Comparison of ENCODE assay signal across 8 mouse cellular contexts in the genomic region with DNA sequence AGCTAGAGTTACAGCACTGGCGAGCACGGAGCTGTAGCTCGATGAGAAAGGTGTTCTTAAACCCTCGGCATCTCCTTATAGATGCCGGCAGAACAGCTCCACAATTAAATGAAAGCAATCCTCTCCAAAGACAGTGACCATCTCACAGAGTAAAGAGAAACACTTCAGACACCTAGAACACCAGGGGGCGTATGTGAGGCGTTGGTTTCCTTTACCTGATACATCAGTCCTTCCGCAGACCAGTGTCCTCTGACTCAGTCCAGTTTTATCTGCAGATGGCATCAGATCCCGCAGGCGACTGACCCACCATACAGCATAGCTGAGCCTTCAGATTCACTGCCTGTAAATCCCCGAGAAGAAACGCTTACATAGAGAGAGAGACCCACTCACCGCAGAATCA. TPM values are rescaled to one million over a fixed set of nuclear protein-coding genes. Genes with fewer than 3 reads are reported as not detected.
DNase-seq lines count a peak whose midpoint lies in the region; ATAC-seq lines count a peak whose summit lies in the region.

No protein-coding gene starts in this region.

- peak; percentile 70 for DNase-seq in cerebellum, adult 11 months
- DNase-seq in adrenal gland, postnatal 10 days: peak; percentile 87
- DNase-seq in embryonic facial prominence, embryonic 10.5 days (ENCODE audit: low spot score): peak; percentile 76
- DNase-seq in induced T-regulatory cell, adult 2 months (ENCODE audit: low read depth): peak; percentile 92
- DNase-seq in left cerebral cortex, postnatal 4 days: peak; percentile 83
- peak; percentile 35 to 67 for DNase-seq in spleen, postnatal 14 days (ENCODE audit: low spot score in 2 of 2)

- H3K9me3 ChIP-seq in embryonic facial prominence, embryonic 10.5 days: no peaks in the 10 kb centered on the region
- H3K9me3 ChIP-seq in midbrain, embryonic 16.5 days (replicated peaks; ENCODE audit: control insufficient read depth, low read length, poor library complexity, severe bottlenecking): no peaks in the 10 kb centered on the region

- H3K27me3 ChIP-seq in embryonic facial prominence, embryonic 10.5 days (replicated peaks; ENCODE audit: low read depth, poor library complexity, severe bottlenecking): peaks cover 29% of the 10 kb centered on the region
- no peaks in the 10 kb centered on the region for H3K27me3 ChIP-seq in midbrain, embryonic 16.5 days (ENCODE audit: control insufficient read depth, insufficient read depth, low read depth, low read length)

- H3K9ac ChIP-seq in midbrain, embryonic 16.5 days (ENCODE audit: low read depth, low read length): 0 out of 2 replicates have a peak overlapping the region, but pooled peaks have one; percentile 17

- 21% methylated on average over 13 of the region's 13 CpGs for WGBS in embryonic facial prominence, embryonic 10.5 days
- WGBS in midbrain, embryonic 16.5 days: 18% methylated on average over 13 of the region's 13 CpGs

- no peaks in the 10 kb centered on the region for H3K36me3 ChIP-seq in embryonic facial prominence, embryonic 10.5 days (replicated peaks)
- H3K36me3 ChIP-seq in midbrain, embryonic 16.5 days (ENCODE audit: control insufficient read depth, insufficient read depth, low read length): no peaks in the 10 kb centered on the region

- H3K4me3 ChIP-seq in embryonic facial prominence, embryonic 10.5 days: no peak overlapping the region
- H3K4me3 ChIP-seq in midbrain, embryonic 16.5 days (ENCODE audit: low read depth, low read length): no peak overlapping the region

- H3K4me1 ChIP-seq in embryonic facial prominence, embryonic 10.5 days: peaks cover 18% of the 10 kb centered on the region
- peaks cover 14% of the 10 kb centered on the region for H3K4me1 ChIP-seq in midbrain, embryonic 16.5 days (ENCODE audit: control insufficient read depth, insufficient read depth, low read length)

- H3K4me2 ChIP-seq in midbrain, embryonic 16.5 days (ENCODE audit: low read length): no peak overlapping the region

- intact Hi-C loops in left cerebral cortex, postnatal 4 days (cut with DNase I): loop anchor here (5.0 kb wide), 1 partner anchor 243 kb away; no protein-coding TSS in a partner anchor

- ATAC-seq in cerebellum, adult (ENCODE audit: insufficient number of reproducible peaks, low FRiP score, low TSS enrichment): no peak
- ATAC-seq in midbrain, embryonic 16.5 days: no peak

- H3K27ac ChIP-seq in embryonic facial prominence, embryonic 10.5 days (replicated peaks): no peak overlapping the region
- H3K27ac ChIP-seq in midbrain, embryonic 16.5 days (ENCODE audit: low read length): no peak overlapping the region

RNA-seq across cellular contexts. Expression of a gene that starts 32.7 kb away (rescaled TPM):
- total RNA-seq in adrenal gland, postnatal 10 days (2021): not detected
- not detected in 2 replicates for polyA plus RNA-seq in embryonic facial prominence, embryonic 10.5 days (2016; fragmentation: Nextera tagmentation; extraction: Ambion mirVana)
- under 1 TPM; 0.52 to 0.87 TPM for total RNA-seq in left cerebral cortex, postnatal 4 days (2021)
- 0.51 and 0.67 TPM in 2 replicates for polyA plus RNA-seq in midbrain, embryonic 16.5 days (2015; fragmentation: Nextera tagmentation; extraction: Ambion mirVana)

RNA-seq across cellular contexts. Expression of a gene that starts 54.0 kb away (rescaled TPM):
- 10 to 100 TPM in 1 of 2 experiments, 1 to 10 TPM in 1; 7.8 to 12.6 TPM for total RNA-seq in adrenal gland, postnatal 10 days (2021)
- 34.1 and 37.3 TPM in 2 replicates for polyA plus RNA-seq in embryonic facial prominence, embryonic 10.5 days (2016; fragmentation: Nextera tagmentation; extraction: Ambion mirVana)
- total RNA-seq in left cerebral cortex, postnatal 4 days (2021): 10 to 100 TPM; 23.9 to 25.2 TPM
- 19.2 and 21.7 TPM in 2 replicates for polyA plus RNA-seq in midbrain, embryonic 16.5 days (2015; fragmentation: Nextera tagmentation; extraction: Ambion mirVana)

RNA-seq across cellular contexts. Expression of a gene that starts 54.2 kb away (rescaled TPM):
- 10 to 100 TPM; 75.1 to 78.6 TPM for total RNA-seq in adrenal gland, postnatal 10 days (2021)
- 152 and 159 TPM in 2 replicates for polyA plus RNA-seq in embryonic facial prominence, embryonic 10.5 days (2016; fragmentation: Nextera tagmentation; extraction: Ambion mirVana)
- 10 to 100 TPM; 67.1 to 69.1 TPM for total RNA-seq in left cerebral cortex, postnatal 4 days (2021)
- 173 and 179 TPM in 2 replicates for polyA plus RNA-seq in midbrain, embryonic 16.5 days (2015; fragmentation: Nextera tagmentation; extraction: Ambion mirVana)

RNA-seq across cellular contexts. Expression of a gene that starts 56.5 kb away (rescaled TPM):
- 1 to 10 TPM; 5.1 to 7.9 TPM for total RNA-seq in adrenal gland, postnatal 10 days (2021)
- 0.75 and 1.1 TPM in 2 replicates for polyA plus RNA-seq in embryonic facial prominence, embryonic 10.5 days (2016; fragmentation: Nextera tagmentation; extraction: Ambion mirVana)
- 10 to 100 TPM in 1 of 2 experiments, 1 to 10 TPM in 1; 8.8 to 12.6 TPM for total RNA-seq in left cerebral cortex, postnatal 4 days (2021)
- polyA plus RNA-seq in midbrain, embryonic 16.5 days (2015; fragmentation: Nextera tagmentation; extraction: Ambion mirVana): 3.8 and 5.3 TPM in 2 replicates
